8 mouse cellular contexts compared by ENCODE assay signal in the genomic region with DNA sequence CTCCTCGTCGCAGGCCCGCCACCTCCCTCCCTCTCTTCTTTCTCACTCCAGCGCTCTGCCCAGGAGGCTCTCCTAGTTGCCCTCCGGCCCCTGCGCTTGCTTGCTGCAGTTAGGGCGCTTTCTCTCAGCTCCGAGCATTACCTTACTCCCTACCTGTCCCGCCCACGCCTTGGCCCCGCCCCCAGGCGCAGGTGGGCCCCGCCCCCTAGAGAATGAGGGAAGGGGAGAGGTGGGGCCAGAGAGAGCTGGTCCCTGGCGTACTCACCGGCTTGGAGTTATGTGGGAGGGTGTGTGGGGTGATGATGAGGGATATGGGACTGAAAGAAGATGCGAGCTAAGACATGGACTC. TPM values are rescaled to one million over a fixed set of nuclear protein-coding genes. Genes with fewer than 3 reads are reported as not detected.
DNase-seq lines count a peak whose midpoint lies in the region; ATAC-seq and TF ChIP-seq lines count a peak whose summit lies in the region.

No protein-coding gene starts in this region.

- TF ChIP-seq POLR2A in thymus, adult 2 months (IDR thresholded peaks at IDR 0.05; ENCODE audit: control insufficient read depth, extremely low read depth, insufficient read depth, low read length, poor library complexity), result no peak

- no peak for DNase-seq in neural tube, embryonic 11.5 days (ENCODE audit: low spot score)
- no peak for DNase-seq in neural tube, embryonic 10.5 days (ENCODE audit: extremely low spot score, low spot score)
- peak; percentile 19 for DNase-seq in cerebellum, adult 8-10 months
- DNase-seq in hindbrain, embryonic 11.5 days (ENCODE audit: low spot score), result no peak
- DNase-seq in left cerebral cortex, adult 8-10 months (ENCODE audit: low spot score in 2 of 2), result peak; percentile 18 to 28
- DNase-seq in midbrain, embryonic 10.5 days (ENCODE audit: low spot score), result no peak
- DNase-seq in thymus, adult 2 months, result peak; percentile 34
- DNase-seq in adrenal gland, adult (ENCODE audit: inconsistent age in 2 of 2, low spot score in 1 of 2), result no peak

- H3K4me2 ChIP-seq in neural tube, embryonic 11.5 days (ENCODE audit: low read depth), result peak overlapping the region; percentile 98
- H3K4me2 ChIP-seq in hindbrain, embryonic 11.5 days (replicated peaks; ENCODE audit: low read depth, low read length), result peak overlapping the region; percentile 99

- no peak for TF ChIP-seq CTCF in thymus, adult 2 months (IDR thresholded peaks at IDR 0.05; ENCODE audit: borderline replicate concordance, control insufficient read depth, extremely low read depth, insufficient read depth, low read length, poor library complexity)

- H3K9me3 ChIP-seq in neural tube, embryonic 11.5 days (ENCODE audit: control insufficient read depth, low read length), result no peaks in the 10 kb centered on the region
- no peaks in the 10 kb centered on the region for H3K9me3 ChIP-seq in hindbrain, embryonic 11.5 days (ENCODE audit: control insufficient read depth, low read length)
- no peaks in the 10 kb centered on the region for H3K9me3 ChIP-seq in midbrain, embryonic 10.5 days (replicated peaks)

- no peaks in the 10 kb centered on the region for H3K36me3 ChIP-seq in neural tube, embryonic 11.5 days (ENCODE audit: control insufficient read depth, insufficient read depth, low read length)
- no peaks in the 10 kb centered on the region for H3K36me3 ChIP-seq in hindbrain, embryonic 11.5 days (ENCODE audit: control insufficient read depth, insufficient read depth, low read length)
- no peaks in the 10 kb centered on the region for H3K36me3 ChIP-seq in midbrain, embryonic 10.5 days
- H3K36me3 ChIP-seq in thymus, adult 2 months (ENCODE audit: control insufficient read depth, insufficient read depth, low read length), result no peaks in the 10 kb centered on the region

- H3K27ac ChIP-seq in neural tube, embryonic 11.5 days (ENCODE audit: low read depth, low read length), result no peak overlapping the region
- H3K27ac ChIP-seq in hindbrain, embryonic 11.5 days (ENCODE audit: low read depth, low read length), result no peak overlapping the region
- H3K27ac ChIP-seq in midbrain, embryonic 10.5 days (replicated peaks), result peak overlapping the region; percentile 76
- H3K27ac ChIP-seq in thymus, adult 2 months (ENCODE audit: control insufficient read depth, insufficient read depth, low read length), result no peak overlapping the region

- WGBS in neural tube, embryonic 11.5 days, result 0% methylated on average over 15 of the region's 16 CpGs
- 2% methylated on average over 15 of the region's 16 CpGs for WGBS in hindbrain, embryonic 11.5 days
- WGBS in midbrain, embryonic 10.5 days, result 2% methylated on average over 16 of the region's 16 CpGs
- WGBS in thymus, adult 2 months, result 3% methylated on average over 16 of the region's 16 CpGs

- ATAC-seq in neural tube, embryonic 11.5 days (ENCODE audit: insufficient read depth, low FRiP score, low TSS enrichment), result no peak
- peak; percentile 61 for ATAC-seq in hindbrain, embryonic 11.5 days (ENCODE audit: low FRiP score)

- peaks cover 3% of the 10 kb centered on the region; the same call in 1 of the 2 replicates for H3K4me1 ChIP-seq in neural tube, embryonic 11.5 days (ENCODE audit: control insufficient read depth, insufficient read depth, low read length)
- H3K4me1 ChIP-seq in hindbrain, embryonic 11.5 days (replicated peaks; ENCODE audit: control insufficient read depth, insufficient read depth, low read length), result no peaks in the 10 kb centered on the region
- H3K4me1 ChIP-seq in midbrain, embryonic 10.5 days, result peaks cover 15% of the 10 kb centered on the region
- H3K4me1 ChIP-seq in thymus, adult 2 months (replicated peaks; ENCODE audit: control insufficient read depth, insufficient read depth, low read length), result peaks cover 11% of the 10 kb centered on the region

- peaks cover 22% of the 10 kb centered on the region for H3K27me3 ChIP-seq in neural tube, embryonic 11.5 days (ENCODE audit: control insufficient read depth, insufficient read depth, low read length)
- H3K27me3 ChIP-seq in hindbrain, embryonic 11.5 days (ENCODE audit: control insufficient read depth, insufficient read depth, low read length), result peaks cover 19% of the 10 kb centered on the region
- H3K27me3 ChIP-seq in midbrain, embryonic 10.5 days (ENCODE audit: low read depth, poor library complexity, severe bottlenecking), result peaks cover 54% of the 10 kb centered on the region
- peaks cover 2% of the 10 kb centered on the region; the same call in 1 of the 2 replicates for H3K27me3 ChIP-seq in thymus, adult 2 months (ENCODE audit: control insufficient read depth, insufficient read depth, low read length)

- peak overlapping the region; percentile 42 for H3K9ac ChIP-seq in neural tube, embryonic 11.5 days (ENCODE audit: low read length)
- peak overlapping the region; percentile 52 for H3K9ac ChIP-seq in hindbrain, embryonic 11.5 days (ENCODE audit: low read depth, low read length)

- peak overlapping the region; percentile 65 for H3K4me3 ChIP-seq in neural tube, embryonic 11.5 days (ENCODE audit: low read depth, low read length)
- H3K4me3 ChIP-seq in hindbrain, embryonic 11.5 days (ENCODE audit: low read depth, low read length), result peak overlapping the region; percentile 73
- peak overlapping the region; percentile 80 for H3K4me3 ChIP-seq in midbrain, embryonic 10.5 days
- H3K4me3 ChIP-seq in thymus, adult 2 months (ENCODE audit: control insufficient read depth, insufficient read depth, low read length), result peak overlapping the region; percentile 28

RNA-seq across cellular contexts. Expression of gene B4galnt3, which starts 0.4 kb away (rescaled TPM):
- polyA plus RNA-seq in neural tube, embryonic 11.5 days (2014; fragmentation: Nextera tagmentation; extraction: Ambion mirVana), result 0.07 and 0.15 TPM in 2 replicates
- polyA plus RNA-seq in hindbrain, embryonic 11.5 days (2014; fragmentation: Nextera tagmentation; extraction: Ambion mirVana), result not detected in 2 replicates
- under 1 TPM; 0.51 to 0.94 (median 0.70) TPM for total RNA-seq in left cerebral cortex, adult 8-10 months (2022)
- 0.05 and 0.11 TPM in 2 replicates for polyA plus RNA-seq in midbrain, embryonic 10.5 days (2016; fragmentation: Nextera tagmentation; extraction: Ambion mirVana)
- 0.57 and 0.66 TPM in 2 replicates for polyA plus RNA-seq in thymus, adult 2 months (2012; rRNA removed)

RNA-seq across cellular contexts. Expression of gene D330020A13Rik, which starts 0.6 kb away (rescaled TPM):
- not detected in 2 replicates for polyA plus RNA-seq in neural tube, embryonic 11.5 days (2014; fragmentation: Nextera tagmentation; extraction: Ambion mirVana)
- polyA plus RNA-seq in hindbrain, embryonic 11.5 days (2014; fragmentation: Nextera tagmentation; extraction: Ambion mirVana), result 0.15 TPM in 1 of 2 replicates, not detected in the other
- total RNA-seq in left cerebral cortex, adult 8-10 months (2022), result not detected
- polyA plus RNA-seq in midbrain, embryonic 10.5 days (2016; fragmentation: Nextera tagmentation; extraction: Ambion mirVana), result not detected in 2 replicates
- not detected in 2 replicates for polyA plus RNA-seq in thymus, adult 2 months (2012; rRNA removed)

Comparison
In these comparisons a context has a peak if more than half of its experiments do, and no peak if none do; other contexts are left out.
1. DNase-seq: peak in cerebellum, adult 8-10 months (single experiment), left cerebral cortex, adult 8-10 months (2 of 2) and thymus, adult 2 months (single experiment); none in neural tube, embryonic 11.5 days (single experiment), neural tube, embryonic 10.5 days (single experiment), hindbrain, embryonic 11.5 days (single experiment), midbrain, embryonic 10.5 days (single experiment) and adrenal gland, adult (0 of 2).
2. H3K4me3 ChIP-seq: peak in every context shown above with its lines; median percentile 80 in midbrain, embryonic 10.5 days; 73 in hindbrain, embryonic 11.5 days; 65 in neural tube, embryonic 11.5 days; 28 in thymus, adult 2 months.